Mouse (Mus musculus): ENCODE measurements around the gene Stx8. TPM values are rescaled to one million over a fixed set of nuclear protein-coding genes. Genes with fewer than 3 reads are reported as not detected.

The Stx8 gene
- polyA plus RNA-seq, 1 experiment, result 35.8 TPM

DNA sequence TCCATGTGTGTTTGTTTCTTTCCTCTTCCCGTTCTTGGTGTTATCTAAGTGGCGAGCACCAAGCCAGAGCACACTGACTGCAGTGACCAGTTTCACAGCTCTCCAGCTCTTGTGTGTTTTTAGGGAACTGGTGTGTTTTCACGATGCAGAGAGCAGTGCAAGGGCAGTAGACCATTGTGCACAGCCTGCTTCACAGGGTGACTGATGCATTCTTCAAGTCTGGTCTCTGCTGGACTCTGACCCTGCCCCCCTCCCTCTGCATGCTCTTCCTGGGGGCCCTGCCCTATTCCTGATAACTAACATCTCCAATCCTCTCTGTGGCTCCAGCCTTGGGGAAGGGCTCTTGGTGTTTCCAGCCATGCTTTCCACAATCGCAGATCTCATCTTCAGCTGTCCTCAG is 94.7 kb downstream of the Stx8 start:
- Histone ChIP-seq H3K9ac (ENCODE audit: low read depth, poor library complexity, severe bottlenecking) (no peak overlapping the region), H3K36me3 (ENCODE audit: control insufficient read depth, insufficient read depth, low read length, poor library complexity, severe bottlenecking) (no peaks in the 10 kb centered on the region), H3K4me1 (ENCODE audit: control insufficient read depth, insufficient read depth, low read length) (no peaks in the 10 kb centered on the region), H3K4me3 (ENCODE audit: low read depth, low read length) (no peak overlapping the region), H3K27ac (ENCODE audit: insufficient read depth, low read length) (no peak overlapping the region), H3K27me3 (ENCODE audit: control insufficient read depth, insufficient read depth, low read length, poor library complexity, severe bottlenecking) (no peaks in the 10 kb centered on the region), H3K9me3 (replicated peaks; ENCODE audit: control insufficient read depth, insufficient read depth, low read length, poor library complexity, severe bottlenecking) (no peaks in the 10 kb centered on the region)
- TF ChIP-seq CTCF (IDR thresholded peaks at IDR 0.05; ENCODE audit: low read depth, low read length), result no peak
- TF ChIP-seq EP300 (IDR thresholded peaks at IDR 0.05; ENCODE audit: insufficient read depth, low read depth, low read length), result no peak
- TF ChIP-seq POLR2A (IDR thresholded peaks at IDR 0.05; ENCODE audit: insufficient read depth, low read length), result no peak

DNA sequence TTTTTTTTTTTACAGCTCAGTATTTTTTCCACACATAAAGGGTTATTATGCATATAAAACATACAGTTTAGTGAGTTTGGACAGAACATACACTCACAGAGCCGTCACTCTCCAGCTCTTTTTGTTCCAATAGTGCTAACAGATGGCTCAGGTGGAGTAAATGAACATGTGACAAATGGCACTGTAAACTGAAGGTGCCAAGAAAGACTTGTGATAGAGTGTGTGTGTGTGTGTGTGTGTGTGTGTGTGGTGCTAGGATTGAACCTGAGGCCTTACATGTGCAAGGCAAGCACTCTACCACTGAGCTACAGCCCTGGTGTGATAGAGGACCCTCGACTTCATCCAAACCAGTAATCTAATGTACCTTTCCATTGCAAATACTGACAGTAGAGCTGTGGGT is 96.1 kb downstream of the Stx8 start:
- H3K36me3 ChIP-seq (ENCODE audit: control insufficient read depth, insufficient read depth, low read length, poor library complexity, severe bottlenecking), result no peaks in the 10 kb centered on the region
- no peak for TF ChIP-seq EP300 (IDR thresholded peaks at IDR 0.05; ENCODE audit: insufficient read depth, low read depth, low read length)
- TF ChIP-seq CTCF (IDR thresholded peaks at IDR 0.05; ENCODE audit: low read depth, low read length), result no peak
- TF ChIP-seq POLR2A (IDR thresholded peaks at IDR 0.05; ENCODE audit: insufficient read depth, low read length), result no peak
- H3K4me1 ChIP-seq (ENCODE audit: control insufficient read depth, insufficient read depth, low read length), result no peaks in the 10 kb centered on the region
- no peak overlapping the region for H3K9ac ChIP-seq (ENCODE audit: low read depth, poor library complexity, severe bottlenecking)
- no peak overlapping the region for H3K4me3 ChIP-seq (ENCODE audit: low read depth, low read length)
- no peaks in the 10 kb centered on the region for H3K9me3 ChIP-seq (replicated peaks; ENCODE audit: control insufficient read depth, insufficient read depth, low read length, poor library complexity, severe bottlenecking)
- no peaks in the 10 kb centered on the region for H3K27me3 ChIP-seq (ENCODE audit: control insufficient read depth, insufficient read depth, low read length, poor library complexity, severe bottlenecking)
- H3K27ac ChIP-seq (ENCODE audit: insufficient read depth, low read length), result no peak overlapping the region

DNA sequence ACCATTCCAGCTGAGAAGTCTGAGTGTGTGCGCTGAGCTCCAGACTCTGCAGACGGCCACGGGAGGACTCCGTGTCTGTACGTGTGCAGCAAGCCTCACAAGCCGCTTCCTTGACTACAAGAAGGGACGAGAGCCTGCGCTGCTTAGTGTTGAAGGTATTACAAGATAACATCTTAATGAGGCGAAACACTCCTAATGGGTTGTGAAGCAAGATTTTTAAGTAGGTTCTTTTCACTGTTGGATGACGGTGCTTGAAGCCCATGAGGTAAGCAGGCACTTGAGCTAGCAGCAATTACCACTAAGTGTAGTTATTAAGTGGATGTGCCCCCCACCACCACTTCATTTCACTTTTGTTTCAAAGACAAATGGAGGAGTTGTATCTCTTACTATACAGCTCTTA is 101.8 kb downstream of the Stx8 start:
- Histone ChIP-seq H3K27me3 (ENCODE audit: control insufficient read depth, insufficient read depth, low read length, poor library complexity, severe bottlenecking) (no peaks in the 10 kb centered on the region), H3K27ac (ENCODE audit: insufficient read depth, low read length) (no peak overlapping the region), H3K9me3 (replicated peaks; ENCODE audit: control insufficient read depth, insufficient read depth, low read length, poor library complexity, severe bottlenecking) (no peaks in the 10 kb centered on the region), H3K4me3 (ENCODE audit: low read depth, low read length) (no peak overlapping the region), H3K36me3 (ENCODE audit: control insufficient read depth, insufficient read depth, low read length, poor library complexity, severe bottlenecking) (no peaks in the 10 kb centered on the region), H3K4me1 (ENCODE audit: control insufficient read depth, insufficient read depth, low read length) (no peaks in the 10 kb centered on the region), H3K9ac (ENCODE audit: low read depth, poor library complexity, severe bottlenecking) (no peak overlapping the region)
- TF ChIP-seq POLR2A (IDR thresholded peaks at IDR 0.05; ENCODE audit: insufficient read depth, low read length) (no peak), CTCF (IDR thresholded peaks at IDR 0.05; ENCODE audit: low read depth, low read length) (no peak), EP300 (IDR thresholded peaks at IDR 0.05; ENCODE audit: insufficient read depth, low read depth, low read length) (no peak)

DNA sequence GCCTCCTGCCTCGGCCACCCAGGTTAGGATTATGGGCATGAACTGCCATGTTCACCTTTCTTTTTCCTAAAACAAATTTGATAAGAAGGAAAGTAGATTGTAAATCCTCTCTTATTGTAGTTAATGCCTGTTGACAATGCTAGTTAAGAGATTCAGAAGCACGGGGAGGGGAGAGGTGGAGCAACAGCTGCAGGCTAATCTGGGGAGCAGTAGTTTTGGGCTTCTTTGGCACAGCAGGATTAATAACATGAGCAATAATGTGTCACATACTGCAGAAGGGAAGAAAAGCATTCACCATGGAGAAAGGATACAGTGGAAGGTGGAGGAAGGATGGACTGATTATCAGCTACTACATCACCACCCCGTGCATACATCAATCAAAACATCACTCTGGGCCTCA is 104.1 kb downstream of the Stx8 start:
- TF ChIP-seq POLR2A (IDR thresholded peaks at IDR 0.05; ENCODE audit: insufficient read depth, low read length) (no peak), EP300 (IDR thresholded peaks at IDR 0.05; ENCODE audit: insufficient read depth, low read depth, low read length) (no peak), CTCF (IDR thresholded peaks at IDR 0.05; ENCODE audit: low read depth, low read length) (no peak)
- no peaks in the 10 kb centered on the region for H3K36me3 ChIP-seq (ENCODE audit: control insufficient read depth, insufficient read depth, low read length, poor library complexity, severe bottlenecking)
- H3K4me1 ChIP-seq (ENCODE audit: control insufficient read depth, insufficient read depth, low read length), result no peaks in the 10 kb centered on the region

DNA sequence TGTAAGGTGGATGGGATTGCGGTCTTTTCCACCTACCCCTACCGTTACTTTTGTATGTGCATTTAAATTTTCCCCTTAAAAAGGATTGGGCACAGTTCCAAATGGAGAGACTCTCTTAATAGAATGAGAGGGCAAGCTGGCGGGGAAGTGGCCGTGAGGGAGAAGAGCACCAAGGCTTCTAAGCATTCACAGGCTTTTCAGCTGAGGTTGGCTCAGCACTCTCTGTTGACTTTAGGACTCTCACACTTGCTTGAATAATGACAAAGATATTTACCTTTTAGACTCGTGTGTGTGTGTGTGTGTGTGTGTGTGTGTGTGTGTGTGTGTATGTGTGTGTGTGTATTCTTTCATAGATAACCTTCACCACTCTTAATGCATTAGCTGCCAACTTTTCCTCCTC is 105.8 kb downstream of the Stx8 start:
- Histone ChIP-seq H3K4me1 (ENCODE audit: control insufficient read depth, insufficient read depth, low read length) (no peaks in the 10 kb centered on the region), H3K27ac (ENCODE audit: insufficient read depth, low read length) (no peak overlapping the region), H3K9ac (ENCODE audit: low read depth, poor library complexity, severe bottlenecking) (no peak overlapping the region), H3K27me3 (ENCODE audit: control insufficient read depth, insufficient read depth, low read length, poor library complexity, severe bottlenecking) (no peaks in the 10 kb centered on the region), H3K9me3 (replicated peaks; ENCODE audit: control insufficient read depth, insufficient read depth, low read length, poor library complexity, severe bottlenecking) (no peaks in the 10 kb centered on the region), H3K36me3 (ENCODE audit: control insufficient read depth, insufficient read depth, low read length, poor library complexity, severe bottlenecking) (no peaks in the 10 kb centered on the region), H3K4me3 (ENCODE audit: low read depth, low read length) (no peak overlapping the region)
- TF ChIP-seq EP300 (IDR thresholded peaks at IDR 0.05; ENCODE audit: insufficient read depth, low read depth, low read length), result no peak
- TF ChIP-seq POLR2A (IDR thresholded peaks at IDR 0.05; ENCODE audit: insufficient read depth, low read length), result no peak
- TF ChIP-seq CTCF (IDR thresholded peaks at IDR 0.05; ENCODE audit: low read depth, low read length), result no peak

More for the DNA sequence above, 104.1 kb downstream of the Stx8 start:
- Histone ChIP-seq H3K4me3 (ENCODE audit: low read depth, low read length) (no peak overlapping the region), H3K27ac (ENCODE audit: insufficient read depth, low read length) (no peak overlapping the region), H3K9ac (ENCODE audit: low read depth, poor library complexity, severe bottlenecking) (no peak overlapping the region), H3K9me3 (replicated peaks; ENCODE audit: control insufficient read depth, insufficient read depth, low read length, poor library complexity, severe bottlenecking) (no peaks in the 10 kb centered on the region), H3K27me3 (ENCODE audit: control insufficient read depth, insufficient read depth, low read length, poor library complexity, severe bottlenecking) (no peaks in the 10 kb centered on the region)

DNA sequence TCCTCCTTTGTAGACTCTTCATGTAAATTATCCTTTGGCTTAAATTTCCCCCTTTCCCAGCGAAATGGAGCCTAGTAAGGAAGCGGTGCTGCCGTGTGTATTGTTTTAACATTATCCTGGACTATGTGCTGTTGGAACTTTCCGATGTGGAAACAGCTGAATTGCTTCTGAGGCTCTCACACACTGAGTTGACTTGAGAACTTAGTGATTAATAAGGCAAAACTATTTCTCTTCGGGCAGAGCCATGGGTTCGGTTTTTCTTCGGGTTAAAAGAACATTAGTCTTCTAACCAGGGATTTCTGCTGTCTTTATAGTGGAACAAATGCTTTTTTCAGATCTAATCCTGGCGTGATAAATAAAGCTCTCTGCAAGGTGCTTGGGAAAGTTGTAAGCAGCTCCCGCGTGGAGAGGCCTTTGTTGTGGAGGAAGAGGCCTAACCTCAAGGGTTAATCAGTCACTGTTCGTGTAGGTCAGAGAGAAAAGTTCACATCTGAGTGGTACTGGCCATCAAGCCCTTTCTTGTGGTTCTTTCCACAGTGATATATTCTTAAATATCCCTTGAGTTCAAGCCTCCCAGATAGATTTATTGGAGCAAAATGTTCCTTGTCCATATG is 106.7 kb downstream of the Stx8 start:
- no peak overlapping the region for H3K4me3 ChIP-seq (ENCODE audit: low read depth, low read length)
- H3K36me3 ChIP-seq (ENCODE audit: control insufficient read depth, insufficient read depth, low read length, poor library complexity, severe bottlenecking), result no peaks in the 10 kb centered on the region
- H3K9me3 ChIP-seq (replicated peaks; ENCODE audit: control insufficient read depth, insufficient read depth, low read length, poor library complexity, severe bottlenecking), result no peaks in the 10 kb centered on the region
- no peaks in the 10 kb centered on the region for H3K4me1 ChIP-seq (ENCODE audit: control insufficient read depth, insufficient read depth, low read length)
- TF ChIP-seq CTCF (IDR thresholded peaks at IDR 0.05; ENCODE audit: low read depth, low read length) (no peak), POLR2A (IDR thresholded peaks at IDR 0.05; ENCODE audit: insufficient read depth, low read length) (no peak), EP300 (IDR thresholded peaks at IDR 0.05; ENCODE audit: insufficient read depth, low read depth, low read length) (no peak)
- H3K27ac ChIP-seq (ENCODE audit: insufficient read depth, low read length), result no peak overlapping the region
- H3K27me3 ChIP-seq (ENCODE audit: control insufficient read depth, insufficient read depth, low read length, poor library complexity, severe bottlenecking), result no peaks in the 10 kb centered on the region
- H3K9ac ChIP-seq (ENCODE audit: low read depth, poor library complexity, severe bottlenecking), result no peak overlapping the region

All from ES-Bruce4 (cell line).